Mouse (Mus musculus): Measurements from ENCODE around the gene Ppp1r12a.

Gene Ppp1r12a

GRCm38 (mm10) chr10:108162297-108163020 is 466 bp downstream of the Ppp1r12a start:
- DNase-seq (ENCODE audit: low spot score in 2 of 2): peak; percentile 55 to 60

- DNase-seq (ENCODE audit: low spot score in 2 of 2): no peak
These were observed 1.0 kb downstream of the Ppp1r12a start for GRCm38 (mm10) chr10:108163021-108163410.

DNA sequence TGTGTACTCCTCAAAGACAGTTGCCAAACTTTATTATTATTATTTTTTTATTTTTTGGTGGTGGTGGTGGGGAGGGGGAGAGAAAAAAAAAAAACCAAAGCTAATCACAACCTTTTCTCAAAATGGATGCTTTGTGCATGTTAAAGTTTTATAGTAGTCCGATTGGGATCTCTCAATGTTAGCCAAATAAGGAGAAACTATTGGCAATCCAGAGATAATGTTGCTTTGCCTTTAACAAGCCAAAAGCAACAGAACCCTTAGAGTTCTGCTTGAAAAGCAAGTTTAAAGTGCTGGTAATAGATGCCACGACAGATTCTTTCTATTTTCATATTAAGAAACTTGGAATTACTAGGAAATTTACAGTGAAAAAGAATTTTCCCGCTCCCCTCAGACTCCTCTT is 1.5 kb downstream of the Ppp1r12a start:
- DNase-seq (ENCODE audit: low spot score in 2 of 2): no peak

DNA sequence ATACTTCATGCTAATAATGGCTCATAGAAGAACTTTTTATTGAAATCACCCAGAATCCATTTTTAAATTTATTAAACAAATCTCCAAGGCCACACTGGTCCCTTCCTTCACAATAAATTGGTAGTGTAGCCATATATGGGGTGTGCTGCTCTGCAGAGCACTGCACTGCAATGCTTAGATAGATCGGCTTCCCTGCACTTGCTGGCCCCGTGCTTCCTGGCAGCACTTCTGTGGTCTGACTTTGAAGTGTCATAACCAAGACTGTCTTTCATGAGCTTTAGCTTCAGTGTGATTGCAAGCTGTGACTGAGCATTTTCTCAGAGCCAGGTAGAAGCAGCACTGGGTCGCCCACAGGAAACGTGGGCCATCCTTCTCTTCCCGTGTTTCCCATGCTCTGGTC is 5.8 kb downstream of the Ppp1r12a start:
- DNase-seq (ENCODE audit: low spot score in 2 of 2): no peak

DNA sequence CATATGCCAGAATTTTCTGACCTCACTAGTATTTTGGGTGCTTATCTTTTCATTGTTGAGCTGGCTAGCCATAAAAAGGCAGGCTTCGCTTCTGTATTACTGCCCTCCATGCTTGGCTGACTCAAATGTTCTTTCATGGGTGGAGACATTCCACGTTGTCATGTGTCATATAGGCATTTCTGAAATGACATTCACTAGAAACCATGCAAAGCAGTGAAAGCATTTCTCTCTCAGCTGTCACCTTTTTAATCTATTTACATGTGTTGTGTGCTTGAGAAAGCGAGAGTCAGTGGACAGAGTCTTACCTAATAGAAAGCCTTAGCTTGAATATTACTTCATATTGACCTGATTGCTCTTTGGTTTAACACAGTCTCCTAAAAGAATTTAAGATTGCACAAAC is 8.8 kb downstream of the Ppp1r12a start:
- DNase-seq (ENCODE audit: low spot score in 2 of 2): no peak

DNA sequence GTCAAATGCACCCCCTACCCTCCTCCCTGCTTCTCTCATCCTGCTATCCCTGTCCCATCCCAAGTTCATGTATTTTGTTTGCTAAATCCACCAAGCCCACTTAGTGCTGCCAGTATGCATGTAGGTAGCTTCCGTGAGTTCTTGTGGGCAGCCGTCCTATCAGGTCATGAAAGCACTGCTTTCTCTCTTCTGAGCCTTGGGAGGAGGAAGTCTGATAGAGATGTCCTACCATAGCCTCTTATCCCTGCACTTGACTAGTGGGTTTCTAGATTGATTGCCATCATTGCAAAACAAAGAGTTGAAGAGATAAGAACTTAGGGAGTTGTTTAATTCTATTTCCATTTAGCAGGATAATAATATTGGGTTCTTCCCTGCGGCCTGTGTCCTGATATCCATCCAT is 9.6 kb downstream of the Ppp1r12a start:
- DNase-seq (ENCODE audit: low spot score in 2 of 2): no peak

DNA sequence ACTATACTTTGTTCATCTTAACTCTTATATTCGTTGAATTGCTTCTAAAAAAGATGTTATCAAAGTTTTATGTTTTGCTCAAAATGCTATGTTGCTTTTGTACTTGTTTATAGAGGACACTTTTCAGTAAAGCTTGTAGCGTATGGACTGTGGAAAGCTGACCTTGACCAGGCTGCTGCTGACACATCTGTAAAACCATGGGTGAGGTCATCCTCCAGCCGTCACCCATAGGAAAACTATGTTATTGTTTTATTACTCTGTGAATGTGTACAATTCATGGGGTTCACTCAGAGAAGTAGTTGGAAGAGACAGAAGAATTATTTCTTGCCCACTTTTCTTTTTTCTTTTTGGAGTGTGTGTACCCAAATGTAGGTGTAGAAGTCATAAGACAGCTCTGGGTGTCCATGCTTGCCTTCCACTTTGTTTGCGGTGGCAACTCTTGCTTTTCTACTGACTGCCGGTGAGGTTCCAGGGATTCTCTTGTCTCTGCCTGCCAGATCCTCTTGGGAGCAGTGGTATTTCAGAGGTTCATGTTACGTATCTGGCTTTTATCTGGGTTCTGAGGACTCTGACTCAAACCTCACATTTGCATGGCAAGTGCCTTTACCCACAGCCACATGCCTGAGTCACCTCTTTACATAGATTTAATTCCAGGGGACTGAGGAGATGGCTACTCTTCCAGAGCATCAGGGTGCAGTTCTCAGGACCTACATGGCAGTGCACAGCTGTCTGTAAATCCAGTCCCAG is 11.0 kb downstream of the Ppp1r12a start:
- no peak for DNase-seq (ENCODE audit: low spot score in 2 of 2)

GRCm38 (mm10) chr10:108174107-108174506 is 12.1 kb downstream of the Ppp1r12a start:
- no peak for DNase-seq (ENCODE audit: low spot score in 2 of 2)

DNA sequence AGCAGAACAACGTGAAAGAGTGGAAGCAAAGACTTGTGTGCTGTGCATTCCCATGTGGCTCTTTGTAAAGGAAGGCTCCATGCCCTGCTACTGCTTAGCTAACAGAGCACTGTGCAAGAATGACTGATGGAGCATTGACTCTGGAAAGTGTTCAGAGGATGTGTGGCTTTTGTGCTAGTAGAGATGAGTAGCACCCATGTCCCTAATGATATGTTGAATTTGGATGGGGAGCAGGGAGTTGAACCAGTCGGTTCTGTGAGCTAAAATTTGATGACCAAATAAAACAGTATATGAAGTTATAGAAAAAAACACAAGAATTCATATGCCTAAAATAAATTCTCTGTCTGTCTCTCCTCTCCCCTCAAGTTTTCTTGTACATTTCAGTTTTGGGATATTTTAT is 13.9 kb downstream of the Ppp1r12a start:
- DNase-seq (ENCODE audit: low spot score in 2 of 2): no peak

DNA sequence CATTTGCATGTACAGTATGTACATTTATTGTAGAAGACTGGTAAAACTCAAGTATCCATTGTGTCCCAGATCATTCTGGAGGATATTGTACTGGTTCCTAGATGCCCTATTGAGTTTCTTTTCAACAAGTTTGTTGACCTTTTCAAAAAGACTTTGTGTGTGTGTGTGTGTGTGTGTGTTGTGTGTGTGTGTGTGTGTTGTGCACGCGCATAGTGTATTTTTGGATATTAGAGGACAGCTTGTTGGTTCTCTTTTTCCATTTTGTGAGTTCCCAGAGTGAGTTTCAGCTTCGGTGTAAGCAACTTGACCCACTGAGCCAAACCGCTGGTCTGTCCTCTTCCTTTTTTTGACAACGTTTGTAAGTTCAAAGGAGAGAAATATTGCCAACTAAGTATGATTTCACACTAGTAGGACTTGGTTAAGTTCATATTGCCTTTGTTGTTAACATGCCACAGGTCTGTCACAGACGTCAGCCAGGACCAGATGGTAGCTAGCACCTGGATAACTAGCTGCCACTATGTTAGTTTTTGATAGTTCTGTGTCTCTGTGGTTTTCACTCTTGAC is 16.4 kb downstream of the Ppp1r12a start:
- DNase-seq (ENCODE audit: low spot score in 2 of 2): no peak

GRCm38 (mm10) chr10:108179404-108179803 is 17.4 kb downstream of the Ppp1r12a start:
- DNase-seq (ENCODE audit: low spot score in 2 of 2): no peak

GRCm38 (mm10) chr10:108180313-108180712 is 18.3 kb downstream of the Ppp1r12a start:
- no peak for DNase-seq (ENCODE audit: low spot score in 2 of 2)

DNA sequence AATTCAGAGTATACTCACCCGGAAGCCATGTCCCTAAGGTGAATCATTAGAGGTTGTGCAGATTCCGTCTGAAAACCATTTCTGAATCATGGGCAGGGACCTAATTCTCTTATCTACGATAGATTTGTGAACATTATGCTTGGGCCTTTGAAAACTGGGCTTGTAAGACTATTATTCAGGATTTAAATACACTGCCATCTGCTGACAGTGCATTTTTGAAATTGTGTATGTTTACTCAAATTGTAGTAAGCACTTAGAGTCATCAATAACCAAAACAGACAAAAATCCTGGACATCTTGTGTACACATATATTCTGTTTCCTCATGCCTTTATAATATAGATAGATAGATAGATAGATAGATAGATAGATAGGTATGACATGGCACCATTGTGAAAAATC is 19.9 kb downstream of the Ppp1r12a start:
- DNase-seq (ENCODE audit: low spot score in 2 of 2): no peak

DNA sequence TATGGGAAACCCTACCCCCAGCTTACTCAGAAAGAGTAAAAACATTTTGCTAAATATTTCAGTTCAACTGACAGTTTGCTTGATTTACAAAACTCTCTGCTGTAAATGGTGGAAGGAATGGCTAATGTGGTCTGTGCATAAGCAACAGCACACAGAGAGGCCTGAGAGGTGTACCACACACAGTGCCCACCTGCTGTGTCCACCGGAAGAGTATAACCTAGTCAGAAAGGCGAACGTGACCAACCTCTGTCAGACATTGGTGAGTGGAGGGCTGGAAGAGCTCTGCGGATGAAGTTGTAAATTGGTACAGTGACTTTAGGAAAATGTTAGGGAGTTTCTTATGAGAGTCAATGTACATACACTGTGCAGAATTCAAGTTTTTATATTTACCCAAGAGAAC is 20.4 kb downstream of the Ppp1r12a start:
- no peak for DNase-seq (ENCODE audit: low spot score in 2 of 2)

DNA sequence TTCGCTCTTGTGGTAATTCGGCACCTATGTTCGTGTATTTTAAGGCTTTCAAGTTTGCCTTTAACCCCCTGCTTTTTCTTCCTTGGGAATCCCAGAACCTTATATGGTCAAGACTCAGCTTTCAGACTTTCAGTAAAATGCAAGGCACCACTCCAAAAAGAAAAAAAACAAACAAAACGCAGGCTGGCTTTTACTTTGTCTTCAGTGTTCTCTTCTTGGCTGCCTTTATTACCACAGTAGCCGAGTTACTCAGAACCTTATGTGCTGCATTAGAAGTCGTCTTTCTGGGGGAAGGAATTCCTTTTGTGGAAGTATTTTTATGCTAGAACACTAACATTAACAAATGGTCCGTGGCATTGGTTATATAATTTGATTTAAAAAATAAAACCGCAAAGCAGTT is 22.8 kb downstream of the Ppp1r12a start:
- no peak for DNase-seq (ENCODE audit: low spot score in 2 of 2)

GRCm38 (mm10) chr10:108185265-108185664 is 23.3 kb downstream of the Ppp1r12a start:
- DNase-seq (ENCODE audit: low spot score in 2 of 2): no peak

GRCm38 (mm10) chr10:108189303-108189702 is 27.3 kb downstream of the Ppp1r12a start:
- no peak for DNase-seq (ENCODE audit: low spot score in 2 of 2)

DNA sequence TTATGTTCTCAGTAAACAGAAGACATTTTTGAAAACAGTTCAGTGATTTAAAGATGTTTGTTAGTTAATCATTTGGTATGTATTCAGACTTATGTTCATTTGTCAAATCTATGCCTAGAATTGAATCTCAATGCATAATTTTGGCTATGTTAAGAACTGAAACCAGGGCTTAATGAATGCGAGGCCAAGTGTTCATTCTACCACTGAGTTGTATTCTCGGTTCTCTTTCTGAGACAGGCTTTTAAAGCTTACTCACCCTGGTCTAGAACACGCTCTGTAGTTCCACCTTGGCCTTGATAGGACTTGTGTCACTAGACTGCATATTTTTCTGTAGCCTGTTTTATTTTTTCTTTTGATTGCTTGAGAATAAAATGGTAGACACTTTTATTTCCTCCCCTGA is 28.0 kb downstream of the Ppp1r12a start:
- no peak for DNase-seq (ENCODE audit: low spot score in 2 of 2)

GRCm38 (mm10) chr10:108190626-108191025 is 28.6 kb downstream of the Ppp1r12a start:
- no peak for DNase-seq (ENCODE audit: low spot score in 2 of 2)

- DNase-seq (ENCODE audit: low spot score in 2 of 2): no peak
These were observed 29.4 kb downstream of the Ppp1r12a start for GRCm38 (mm10) chr10:108191381-108191787.

GRCm38 (mm10) chr10:108192306-108192705 is 30.3 kb downstream of the Ppp1r12a start:
- no peak for DNase-seq (ENCODE audit: low spot score in 2 of 2)

DNA sequence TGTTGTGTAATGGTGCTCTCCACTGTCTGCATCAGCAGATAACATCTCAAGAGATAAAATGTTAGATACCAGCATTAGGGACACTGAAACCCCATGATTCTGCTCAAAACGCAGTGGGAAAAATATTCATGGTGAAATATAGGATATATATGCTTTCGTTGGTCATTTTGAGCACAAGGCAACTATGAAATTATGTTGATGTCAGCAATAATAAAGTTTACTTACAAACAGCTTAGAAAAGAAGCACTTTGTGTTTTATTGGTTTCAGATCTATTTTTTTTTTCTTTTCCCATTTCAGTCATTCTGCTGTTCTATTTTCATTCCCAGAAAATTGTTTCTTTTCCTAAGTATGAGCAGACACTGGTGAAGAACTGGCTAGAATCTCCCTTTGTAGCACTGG is 34.1 kb downstream of the Ppp1r12a start:
- DNase-seq (ENCODE audit: low spot score in 2 of 2): no peak

GRCm38 (mm10) chr10:108197498-108197897 is 35.5 kb downstream of the Ppp1r12a start:
- DNase-seq (ENCODE audit: low spot score in 2 of 2): no peak
